Mouse (Mus musculus): Measurements from ENCODE around the gene Gm21977. TPM values are rescaled to one million over a fixed set of nuclear protein-coding genes. Genes with fewer than 3 reads are reported as not detected.
"Not testable (repeated sequence)": the region's sequence is repeated elsewhere in the genome, so short reads cannot be mapped to it uniquely, and the experiment has no call there.

Gm21977 gene
- total RNA-seq (2014; rRNA removed; ENCODE audit: low replicate concordance) (not detected in 2 replicates), polyA plus RNA-seq (2015; fragmentation: Nextera tagmentation; extraction: Ambion mirVana) (not detected in 2 replicates)

GRCm38 (mm10) chr14:42853377-42853776, at the start of gene Gm21977:
Gm21977 (minus strand) TSS chr14:42853477.
- H3K27me3 ChIP-seq (ENCODE audit: control insufficient read depth, insufficient read depth, low read length); H3K4me1 ChIP-seq (ENCODE audit: control insufficient read depth, insufficient read depth); H3K4me3 ChIP-seq (ENCODE audit: low read depth, low read length); H3K9me3 ChIP-seq (replicated peaks; ENCODE audit: control insufficient read depth, low read length); H3K9ac ChIP-seq (replicated peaks; ENCODE audit: low read depth, low read length); H3K4me2 ChIP-seq (ENCODE audit: low read depth, low read length); ATAC-seq (ENCODE audit: insufficient read depth, low read depth); H3K36me3 ChIP-seq (replicated peaks; ENCODE audit: control insufficient read depth, insufficient read depth, low read length); DNase-seq (ENCODE audit: low spot score); H3K27ac ChIP-seq (ENCODE audit: low read depth): not testable (repeated sequence)
- WGBS: no CpG with 5 or more reads among the region's 3 CpGs

Other genes starting within 250 kb of the Gm21977 start
- not detected in 2 replicates for gene Gm3633, start 211.6 kb downstream of the Gm21977 start, total RNA-seq (2014; rRNA removed; ENCODE audit: low replicate concordance)
- not detected in 2 replicates for gene Gm3633, start 211.6 kb downstream of the Gm21977 start, polyA plus RNA-seq (2015; fragmentation: Nextera tagmentation; extraction: Ambion mirVana)
- gene Gm10378, start 197.5 kb downstream of the Gm21977 start, total RNA-seq (2014; rRNA removed; ENCODE audit: low replicate concordance): not detected in 2 replicates
- gene Gm10378, start 197.5 kb downstream of the Gm21977 start, polyA plus RNA-seq (2015; fragmentation: Nextera tagmentation; extraction: Ambion mirVana): not detected in 2 replicates
- gene Gm3015, start 84.7 kb downstream of the Gm21977 start, total RNA-seq (2014; rRNA removed; ENCODE audit: low replicate concordance): not detected in 2 replicates
- gene Gm3015, start 84.7 kb downstream of the Gm21977 start, polyA plus RNA-seq (2015; fragmentation: Nextera tagmentation; extraction: Ambion mirVana): not detected in 2 replicates
- gene Gm10377, start 55.5 kb downstream of the Gm21977 start, total RNA-seq (2014; rRNA removed; ENCODE audit: low replicate concordance): not detected in 2 replicates
- not detected in 2 replicates for gene Gm10377, start 55.5 kb downstream of the Gm21977 start, polyA plus RNA-seq (2015; fragmentation: Nextera tagmentation; extraction: Ambion mirVana)
- not detected in 2 replicates for gene Gm8082, start 140.1 kb upstream of the Gm21977 start, total RNA-seq (2014; rRNA removed; ENCODE audit: low replicate concordance)
- not detected in 2 replicates for gene Gm8082, start 140.1 kb upstream of the Gm21977 start, polyA plus RNA-seq (2015; fragmentation: Nextera tagmentation; extraction: Ambion mirVana)
- not detected in 2 replicates for gene Gm10376, start 162.2 kb upstream of the Gm21977 start, total RNA-seq (2014; rRNA removed; ENCODE audit: low replicate concordance)
- gene Gm10376, start 162.2 kb upstream of the Gm21977 start, polyA plus RNA-seq (2015; fragmentation: Nextera tagmentation; extraction: Ambion mirVana): not detected in 2 replicates
- not detected in 2 replicates for gene Gm8094, start 223.2 kb upstream of the Gm21977 start, total RNA-seq (2014; rRNA removed; ENCODE audit: low replicate concordance)
- not detected in 2 replicates for gene Gm8094, start 223.2 kb upstream of the Gm21977 start, polyA plus RNA-seq (2015; fragmentation: Nextera tagmentation; extraction: Ambion mirVana)
- not detected in 2 replicates for gene Gm8104, start 247.1 kb upstream of the Gm21977 start, total RNA-seq (2014; rRNA removed; ENCODE audit: low replicate concordance)
- gene Gm8104, start 247.1 kb upstream of the Gm21977 start, polyA plus RNA-seq (2015; fragmentation: Nextera tagmentation; extraction: Ambion mirVana): 0.20 and 0.27 TPM in 2 replicates